Comparison of ENCODE assay signal across 9 mouse cellular contexts in genomic region chr15:70920862-70921261, GRCm38 (mm10).
DNase-seq lines count a peak whose midpoint lies in the region; ATAC-seq lines count a peak whose summit lies in the region.
"Had no signal": no experiment of that assay in that cellular context is flagged by ENCODE, and none has a peak within 500 bp of the region (broad histone marks: within the 10 kb centered on the region; RNA-seq: fewer than 3 reads in every experiment).

No protein-coding gene starts in this region.

- H3K4me2 ChIP-seq in forebrain, embryonic 11.5 days (ENCODE audit: low read depth, low read length, severe bottlenecking) = no peak overlapping the region

- H3K27me3 ChIP-seq in forebrain, embryonic 11.5 days (ENCODE audit: control insufficient read depth, insufficient read depth, low read length) = no peaks in the 10 kb centered on the region

- ATAC-seq in forebrain, embryonic 11.5 days (replicated peaks; ENCODE audit: low FRiP score) = peak; percentile 85
- no peak for ATAC-seq in inflammation-experienced regulatory T-cells, adult 6 months

- no peak overlapping the region for H3K4me3 ChIP-seq in forebrain, embryonic 11.5 days (ENCODE audit: low read depth, low read length)
- H3K4me3 ChIP-seq: erythroblast, embryonic 14.5 days had no signal

- no peaks in the 10 kb centered on the region for H3K4me1 ChIP-seq in forebrain, embryonic 11.5 days (replicated peaks; ENCODE audit: control insufficient read depth, insufficient read depth, low read length)

- H3K9me3 ChIP-seq in forebrain, embryonic 11.5 days (ENCODE audit: control insufficient read depth, low read length) = no peaks in the 10 kb centered on the region

- H3K9ac ChIP-seq in forebrain, embryonic 11.5 days (ENCODE audit: low read length) = no peak overlapping the region

- WGBS in forebrain, embryonic 11.5 days = 45% methylated on average over 2 of the region's 2 CpGs

- DNase-seq in ovary, postnatal 36 days (ENCODE audit: low spot score) = peak; percentile 13
- DNase-seq in ovary, adult 18-20 months (ENCODE audit: low spot score) = no peak
- DNase-seq in adrenal gland, postnatal 14 days = peak; percentile 50
- peak; percentile 71 for DNase-seq in forebrain, embryonic 11.5 days (ENCODE audit: low spot score)
- DNase-seq in kidney, adult 9 months = peak; percentile 45
- peak; percentile 69 for DNase-seq in left cerebral cortex, postnatal 4 days
- DNase-seq in retina, embryonic 14.5 days (ENCODE audit: low spot score) = peak; percentile 92

- intact Hi-C loops in left cerebral cortex, postnatal 4 days (cut with DNase I) = loop anchor here (5.0 kb wide), 1 partner anchor 1984 kb away; no protein-coding TSS in a partner anchor

- no peak overlapping the region for H3K27ac ChIP-seq in forebrain, embryonic 11.5 days (ENCODE audit: low read depth, low read length)

- H3K36me3 ChIP-seq in forebrain, embryonic 11.5 days (ENCODE audit: control insufficient read depth, insufficient read depth, low read length) = no peaks in the 10 kb centered on the region
